Mouse (Mus musculus) erythroblast, embryonic 14.5 days (primary cell): Measurements from ENCODE around the gene Il10rb.

Source experiments
- GATA1 ChIP-seq: IDR thresholded peaks from 2 replicates; pipeline ENCODE4 v1.6.1; 2012; ENCODE audit warnings: low read length, inconsistent platforms, mixed read lengths
- TAL1 ChIP-seq: IDR thresholded peaks from 3 replicates; pipeline ENCODE4 v1.6.1; 2012; ENCODE audit warnings: low read length, inconsistent platforms, mixed read lengths

DNA sequence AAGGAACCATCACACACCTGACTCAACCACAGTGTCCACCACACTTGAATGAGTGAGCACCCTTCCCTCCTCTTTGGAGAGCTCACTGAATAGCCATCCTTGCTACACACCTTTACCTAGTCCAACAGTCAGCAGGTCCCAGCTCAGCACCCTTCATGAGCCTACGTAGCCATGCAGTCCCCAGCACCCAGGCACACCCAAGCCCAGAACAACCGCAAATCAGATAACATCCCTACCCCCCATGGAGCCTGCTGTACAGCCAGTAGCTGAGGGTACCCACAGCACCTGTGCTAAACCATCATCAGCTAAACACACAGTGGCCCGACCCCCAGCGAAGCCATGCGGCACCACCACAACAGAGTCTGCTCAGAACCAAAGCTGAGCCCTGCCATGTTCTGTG is 42.1 kb downstream of the Il10rb start:
- TF ChIP-seq TAL1 (no peak), GATA1 (peak; percentile 84)
